Mouse (Mus musculus) T-helper 17 cell (primary cell): Measurements from ENCODE around the gene Inafm1.
"Not testable (repeated sequence)": the region's sequence is repeated elsewhere in the genome, so short reads cannot be mapped to it uniquely, and the experiment has no call there.

ENCODE experiments used
- in situ Hi-C, 2 experiments: fragments of 300-600 bp; cut with MboI, MseI; formaldehyde crosslinking; loops; 1 replicate in 1 of 2; 2 replicates in 1 of 2; pipeline ENCODE4 v1.15.1; 2025; ENCODE audit warnings: high pct_unique_total_duplicates in 2 of 2

Inafm1 gene

DNA sequence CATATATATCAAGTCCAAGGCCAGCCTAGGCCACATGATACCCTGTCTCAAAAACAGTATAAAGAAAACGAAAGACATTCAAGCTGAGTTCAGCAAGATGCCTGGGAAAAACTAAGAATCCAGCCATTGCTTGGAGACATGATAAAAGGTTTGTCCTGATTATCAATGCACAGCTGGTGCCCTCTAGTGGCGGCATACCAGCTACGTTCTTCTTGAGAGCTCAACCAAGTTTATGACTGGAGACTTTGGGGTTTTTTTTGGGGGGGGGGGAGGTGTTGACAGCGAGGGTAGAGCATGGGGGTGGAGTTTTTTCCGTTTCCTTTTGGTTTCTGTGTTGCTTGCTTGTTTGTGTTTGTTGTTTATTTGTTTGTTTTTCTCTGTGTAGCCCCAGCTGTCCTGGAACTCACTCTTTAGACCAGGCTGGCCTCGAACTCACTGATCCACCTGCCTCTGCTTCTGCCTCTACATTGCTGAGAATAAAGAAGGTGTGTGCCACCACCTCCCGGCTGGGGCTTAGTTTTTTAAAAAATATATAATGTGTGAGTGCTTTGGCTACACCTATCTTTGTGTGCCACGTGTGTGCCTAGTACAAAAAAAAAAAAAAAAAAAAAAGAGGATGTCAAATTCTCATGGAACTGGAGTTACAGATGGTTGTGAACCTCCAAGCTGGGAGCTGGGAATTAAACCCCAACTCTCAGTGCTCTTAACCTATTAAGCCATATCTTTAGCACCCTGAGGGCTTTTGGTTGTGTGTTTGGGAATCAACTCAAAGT, 10.2 kb downstream of the Inafm1 start:
- in situ Hi-C loops: loop anchor here in 1 of 2 experiments (5.0 kb wide), 1 partner anchor 71 kb away; no protein-coding TSS in a partner anchor

GRCm38 (mm10) chr7:16261097-16261496, 12.3 kb downstream of the Inafm1 start:
- in situ Hi-C loops: loop anchor here in 1 of 2 experiments (5.0 kb wide), 1 partner anchor 69 kb away; no protein-coding TSS in a partner anchor

DNA sequence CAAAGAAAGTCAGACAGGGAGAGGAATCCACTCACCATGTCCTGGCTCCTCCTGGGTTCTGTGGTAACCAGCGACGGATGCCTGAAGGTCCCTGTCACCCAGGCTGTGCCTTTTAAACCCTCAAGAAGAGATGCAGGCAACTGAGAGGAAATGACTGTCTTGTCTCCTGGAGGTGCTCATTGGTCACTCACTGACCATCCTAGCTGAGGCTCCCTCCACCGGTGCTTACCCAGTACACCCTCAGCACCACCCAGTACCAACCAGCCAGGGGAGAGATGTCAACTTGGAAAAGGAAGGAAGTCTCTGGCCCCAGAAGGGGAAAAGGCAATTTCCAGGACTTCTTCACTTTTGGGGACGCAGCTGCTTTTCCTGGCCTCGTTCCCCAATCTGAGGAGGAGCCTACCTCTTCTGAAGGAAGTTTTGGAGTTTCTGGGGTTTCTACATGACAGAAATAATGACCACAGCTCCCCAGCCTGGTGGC, 14.3 kb downstream of the Inafm1 start, which contains the start of gene C5ar1:
TSS of gene C5ar1 (minus strand) at position 431 of the 481 bp plus-strand sequence.
- in situ Hi-C loops: no loop called here

- in situ Hi-C loops: no loop called here
Observed at GRCm38 (mm10) chr7:16257830-16258229, 15.6 kb downstream of the Inafm1 start.

DNA sequence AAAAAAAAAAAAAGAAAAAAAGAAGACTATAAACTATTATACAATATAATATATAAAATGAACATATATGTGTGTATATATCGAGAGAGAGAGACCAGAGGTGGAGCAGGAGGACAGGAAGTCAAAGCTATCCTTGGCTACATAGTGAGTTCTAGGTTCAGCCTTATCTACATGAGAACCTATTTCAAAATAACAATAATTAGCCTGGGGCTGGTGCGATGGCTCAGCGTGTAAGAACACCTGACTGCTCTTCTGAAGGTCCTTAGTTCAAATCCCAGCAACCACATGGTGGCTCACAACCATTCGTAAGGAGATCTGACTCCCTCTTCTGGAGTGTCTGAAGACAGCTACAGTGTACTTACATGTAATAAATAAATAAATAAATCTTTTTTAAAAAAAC, 17.5 kb downstream of the Inafm1 start:
- in situ Hi-C loops: not testable (repeated sequence)

DNA sequence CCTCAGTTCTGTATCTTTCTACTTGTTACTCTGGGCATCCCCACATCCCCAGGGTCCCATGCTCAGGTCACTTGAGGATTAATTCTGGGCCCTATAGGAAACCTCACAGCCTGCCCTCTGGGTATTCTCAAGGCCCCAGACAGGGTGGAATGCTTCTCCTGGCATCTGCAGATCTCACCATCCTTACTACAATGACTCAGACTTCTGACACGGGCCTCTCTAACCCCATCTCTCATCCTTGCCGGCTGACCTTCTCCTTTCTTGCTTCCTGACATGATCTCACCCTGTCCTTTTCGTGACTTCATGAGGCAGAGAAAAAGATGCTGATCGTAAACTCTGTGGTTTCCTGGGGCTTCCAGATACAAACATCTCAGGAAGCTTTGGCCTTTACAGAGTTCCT, 19.2 kb downstream of the Inafm1 start:
- in situ Hi-C loops: no loop called here

GRCm38 (mm10) chr7:16250687-16251086, 22.7 kb downstream of the Inafm1 start:
- in situ Hi-C loops: no loop called here

- in situ Hi-C loops: no loop called here
Observed at GRCm38 (mm10) chr7:16245958-16246357, 27.5 kb downstream of the Inafm1 start.

GRCm38 (mm10) chr7:16244067-16244466, 29.4 kb downstream of the Inafm1 start, which contains the start of gene C5ar2:
Gene C5ar2, minus strand, starts transcription at chr7:16244154.
- in situ Hi-C loops: no loop called here

GRCm38 (mm10) chr7:16242198-16242597, 31.2 kb downstream of the Inafm1 start:
- in situ Hi-C loops: no loop called here

- in situ Hi-C loops: no loop called here
Observed at GRCm38 (mm10) chr7:16241787-16242186, 31.6 kb downstream of the Inafm1 start.

- in situ Hi-C loops: no loop called here
Observed at GRCm38 (mm10) chr7:16240978-16241303, 32.5 kb downstream of the Inafm1 start.

GRCm38 (mm10) chr7:16240281-16240977, 33.0 kb downstream of the Inafm1 start:
- in situ Hi-C loops: no loop called here

DNA sequence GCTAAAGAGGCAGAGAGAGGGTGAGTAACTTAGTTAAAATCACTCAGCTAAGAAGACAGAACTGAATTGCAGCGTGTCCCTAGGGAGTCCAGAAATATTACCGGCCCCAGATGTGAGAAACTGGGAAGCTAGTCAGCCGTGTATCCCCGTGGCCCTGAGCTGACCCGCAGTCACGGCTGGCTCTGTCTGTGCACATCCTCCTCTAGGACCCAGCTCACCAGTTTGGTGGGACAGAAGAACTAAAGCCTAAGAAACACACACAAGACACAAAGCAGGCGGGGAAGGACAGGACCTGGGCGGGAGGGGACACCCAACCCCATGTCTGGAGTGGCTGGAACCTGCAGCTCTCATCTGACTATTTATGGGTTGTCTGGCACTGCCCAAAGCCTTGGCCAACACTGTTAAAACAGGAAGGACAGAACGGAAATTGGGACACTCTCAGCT, 33.8 kb downstream of the Inafm1 start:
- in situ Hi-C loops: no loop called here

DNA sequence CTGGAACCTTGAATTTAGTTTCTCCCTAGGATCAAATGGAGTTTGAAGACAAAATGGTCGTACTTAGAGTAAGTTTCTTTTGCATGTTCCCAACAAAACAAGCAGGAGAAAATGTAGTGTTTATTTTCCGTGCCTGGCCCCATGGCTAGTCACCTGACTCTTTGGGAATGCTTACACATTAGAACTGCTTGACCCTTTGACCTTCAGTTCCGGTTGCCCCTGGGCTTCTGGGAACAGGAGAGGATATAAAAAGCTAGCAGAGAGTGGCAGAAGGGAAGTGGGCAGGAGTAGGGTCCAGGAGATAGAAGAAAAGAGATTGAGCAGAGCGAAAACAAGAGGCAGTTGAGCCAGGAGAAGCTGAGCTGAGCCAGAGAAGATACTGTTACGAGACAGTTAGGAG, 43.5 kb downstream of the Inafm1 start:
- in situ Hi-C loops: no loop called here
